Mouse (Mus musculus): ENCODE measurements around the gene Fam170b.

Fam170b gene

GRCm38 (mm10) chr14:32833847-32834246 lies at the start of gene Fam170b:
Gene Fam170b, plus strand, starts transcription at chr14:32833962.
- no peak for DNase-seq (ENCODE audit: low spot score in 2 of 2)

- no peak for DNase-seq (ENCODE audit: low spot score in 2 of 2)
These were observed 49.5 kb upstream of the Fam170b start for GRCm38 (mm10) chr14:32784130-32784747.

DNA sequence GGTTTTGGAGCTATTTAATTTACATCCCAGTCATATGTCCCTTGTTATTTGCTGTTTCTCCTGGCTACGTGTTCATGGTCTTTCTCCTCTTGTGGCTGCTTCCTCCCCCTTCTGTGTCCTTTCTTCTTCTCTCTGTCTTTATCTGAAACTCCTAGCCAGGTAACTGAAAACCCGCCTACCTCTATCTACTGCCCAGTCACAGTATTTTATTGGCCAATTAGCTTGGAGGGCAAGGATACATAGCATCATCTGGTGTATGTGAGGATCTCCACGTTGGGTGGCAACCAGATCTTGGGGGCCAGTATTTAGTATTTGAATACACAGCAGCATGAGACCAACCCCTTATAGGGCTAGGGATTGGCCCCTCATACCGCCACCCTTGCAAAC lies 49.0 kb upstream of the Fam170b start:
- DNase-seq (ENCODE audit: low spot score in 2 of 2): no peak

DNA sequence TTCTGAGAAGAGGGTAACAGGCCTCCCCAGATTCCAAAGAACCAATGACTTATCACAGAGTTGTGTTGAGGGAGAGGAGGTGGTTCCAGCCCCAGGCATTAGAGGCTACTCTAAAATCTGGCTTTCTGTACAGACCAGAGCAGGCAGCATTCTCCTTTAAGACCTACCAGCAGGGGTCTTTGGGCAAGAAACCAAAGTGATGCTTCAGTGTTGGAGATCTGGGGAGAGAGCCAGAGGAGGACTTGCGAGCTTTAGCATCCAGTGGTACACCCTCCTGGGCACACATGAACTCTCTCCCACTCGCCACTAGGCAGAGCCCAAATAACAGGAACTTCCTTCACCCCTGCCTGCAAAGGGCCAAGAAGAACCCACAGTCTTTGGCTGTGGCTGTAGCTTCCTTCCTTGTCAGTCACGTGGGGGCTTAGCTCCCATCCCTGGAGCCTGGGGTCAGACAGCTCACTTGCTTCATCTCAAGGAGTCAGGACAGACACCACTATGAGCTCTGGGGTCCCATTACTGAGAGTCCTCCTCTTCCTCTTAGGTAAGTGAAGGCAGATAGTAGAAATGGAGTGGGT lies 48.1 kb upstream of the Fam170b start, which contains the start of gene Tmem273:
Gene Tmem273 (plus strand): TSS at position 408 of the 575 bp plus-strand sequence.
- no peak for DNase-seq (ENCODE audit: low spot score in 2 of 2)

DNA sequence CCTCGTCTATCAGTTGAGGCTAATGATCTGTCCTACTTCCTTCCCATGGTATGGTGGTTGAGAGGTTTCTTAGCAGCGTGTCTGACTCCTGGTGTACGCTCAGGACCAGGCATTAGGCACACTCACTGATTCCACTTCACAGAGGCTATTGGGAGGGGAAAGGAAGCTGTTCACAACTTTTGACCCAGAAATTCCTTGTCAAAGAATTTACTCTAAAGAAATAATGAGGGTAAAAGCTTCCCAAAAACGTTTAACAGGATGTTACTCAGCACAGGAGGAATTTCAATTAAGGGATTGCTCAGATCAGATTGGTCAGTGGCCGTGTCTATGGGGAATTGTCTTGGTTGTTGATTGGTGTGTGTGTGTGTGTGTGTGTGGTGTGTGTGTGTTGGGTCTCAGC lies 46.1 kb upstream of the Fam170b start:
- no peak for DNase-seq (ENCODE audit: low spot score in 2 of 2)

- no peak for DNase-seq (ENCODE audit: low spot score in 2 of 2)
These were observed 37.4 kb upstream of the Fam170b start for GRCm38 (mm10) chr14:32796375-32796774.

DNA sequence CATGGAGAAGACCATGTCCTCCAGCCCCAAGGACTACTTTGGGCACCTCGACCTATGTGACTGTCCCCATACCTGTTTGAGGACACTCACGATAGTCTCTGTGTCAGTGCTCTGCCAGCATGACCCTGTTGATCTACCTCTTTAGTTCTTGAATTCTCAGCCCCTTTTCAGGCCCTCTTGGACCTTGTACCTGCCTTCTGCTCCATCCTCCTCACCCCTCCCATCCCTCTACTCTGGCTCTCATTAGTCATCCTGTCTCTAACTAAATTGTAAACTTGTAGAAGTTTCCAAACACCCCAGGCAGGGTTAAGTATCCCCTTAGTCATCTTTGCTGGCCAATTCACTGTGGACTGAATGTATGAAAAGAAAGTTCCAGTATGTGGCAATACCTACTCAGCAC lies 36.0 kb upstream of the Fam170b start:
- no peak for DNase-seq (ENCODE audit: low spot score in 2 of 2)

- no peak for DNase-seq (ENCODE audit: low spot score in 2 of 2)
These were observed 35.4 kb upstream of the Fam170b start for GRCm38 (mm10) chr14:32798355-32798754.

DNA sequence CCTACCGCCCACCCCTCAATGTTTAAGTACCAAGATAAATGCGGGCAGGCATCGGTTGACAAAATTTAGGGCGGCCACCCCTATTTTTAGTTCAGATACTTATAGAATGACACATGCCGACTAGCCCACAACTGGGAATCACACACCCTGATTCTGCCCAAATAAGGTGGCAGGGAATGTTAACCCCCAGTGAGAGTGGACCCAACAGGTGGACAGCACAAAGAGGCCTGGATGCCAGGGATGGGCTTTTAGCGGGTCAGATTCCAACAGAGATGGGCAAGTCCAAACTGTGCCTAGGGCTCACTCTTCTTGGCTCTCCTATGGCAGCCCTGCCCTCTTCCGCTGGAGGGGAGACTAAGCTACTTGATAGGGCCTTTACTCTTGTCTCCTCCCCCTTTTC lies 33.7 kb upstream of the Fam170b start:
- no peak for DNase-seq (ENCODE audit: low spot score in 2 of 2)

- no peak for DNase-seq (ENCODE audit: low spot score in 2 of 2)
These were observed 32.6 kb upstream of the Fam170b start for GRCm38 (mm10) chr14:32801016-32801661.

DNA sequence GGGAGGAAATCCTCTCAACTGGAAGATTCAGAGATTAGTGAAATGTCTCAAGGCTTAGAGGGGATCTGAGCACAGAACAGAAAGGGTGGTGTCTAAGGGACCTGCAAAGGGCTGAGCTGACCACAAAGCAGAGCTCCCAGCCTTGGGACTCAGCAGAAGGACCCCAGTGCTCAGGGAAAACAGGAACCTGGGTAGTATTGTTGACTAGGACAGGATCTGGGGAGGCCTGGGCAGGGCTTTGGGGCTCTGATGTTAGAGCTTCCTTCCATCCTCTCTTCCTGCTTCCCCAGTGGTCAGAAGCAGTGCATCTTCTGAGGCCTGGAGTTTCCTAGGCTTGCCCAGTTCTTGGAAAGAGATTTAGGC lies 32.1 kb upstream of the Fam170b start:
- DNase-seq (ENCODE audit: low spot score in 2 of 2): no peak

GRCm38 (mm10) chr14:32810111-32810510 lies 23.7 kb upstream of the Fam170b start:
- no peak for DNase-seq (ENCODE audit: low spot score in 2 of 2)

DNA sequence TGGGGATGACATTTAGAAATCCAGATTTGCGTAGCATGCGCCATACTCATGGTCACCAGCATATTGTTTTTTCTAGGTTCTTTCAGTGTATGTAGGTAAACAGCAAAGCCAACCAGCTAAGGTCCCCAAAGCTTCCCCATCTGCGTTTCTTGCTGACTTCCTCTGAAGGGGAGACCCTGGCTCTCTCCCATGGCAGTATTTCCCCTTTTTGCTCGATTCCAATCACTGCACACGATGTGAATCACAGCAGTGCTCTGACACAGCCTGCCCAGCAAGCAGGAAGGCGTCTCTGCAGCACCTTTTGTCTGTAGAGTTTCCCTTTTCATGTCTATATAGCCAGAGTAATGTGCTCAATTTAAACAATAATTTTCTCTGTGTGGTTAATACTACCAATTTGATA lies 21.3 kb upstream of the Fam170b start:
- DNase-seq (ENCODE audit: low spot score in 2 of 2): no peak

- no peak for DNase-seq (ENCODE audit: low spot score in 2 of 2)
These were observed 18.8 kb upstream of the Fam170b start for GRCm38 (mm10) chr14:32814961-32815360.

DNA sequence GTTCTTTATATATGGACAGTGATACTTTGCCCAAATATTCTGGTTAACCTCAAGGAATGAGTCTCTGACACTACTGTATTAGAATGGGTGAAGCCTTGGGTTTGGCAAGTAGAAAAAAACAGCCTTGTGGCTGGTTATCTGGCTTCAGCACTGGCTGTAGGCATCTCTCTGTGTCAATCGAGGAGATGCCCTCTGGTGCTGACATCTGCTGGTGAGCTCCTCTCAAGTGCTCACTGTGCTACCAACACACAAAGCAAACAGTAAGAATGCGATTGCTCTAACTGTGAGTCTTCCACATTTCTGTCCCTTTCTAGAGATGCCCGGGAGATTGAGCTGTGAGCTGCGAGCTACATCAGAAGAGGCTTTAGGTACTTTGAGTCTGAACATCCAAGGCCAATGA lies 17.2 kb upstream of the Fam170b start:
- DNase-seq (ENCODE audit: low spot score in 2 of 2): no peak

- DNase-seq (ENCODE audit: low spot score in 2 of 2): no peak
These were observed 16.5 kb upstream of the Fam170b start for GRCm38 (mm10) chr14:32817258-32817657.

DNA sequence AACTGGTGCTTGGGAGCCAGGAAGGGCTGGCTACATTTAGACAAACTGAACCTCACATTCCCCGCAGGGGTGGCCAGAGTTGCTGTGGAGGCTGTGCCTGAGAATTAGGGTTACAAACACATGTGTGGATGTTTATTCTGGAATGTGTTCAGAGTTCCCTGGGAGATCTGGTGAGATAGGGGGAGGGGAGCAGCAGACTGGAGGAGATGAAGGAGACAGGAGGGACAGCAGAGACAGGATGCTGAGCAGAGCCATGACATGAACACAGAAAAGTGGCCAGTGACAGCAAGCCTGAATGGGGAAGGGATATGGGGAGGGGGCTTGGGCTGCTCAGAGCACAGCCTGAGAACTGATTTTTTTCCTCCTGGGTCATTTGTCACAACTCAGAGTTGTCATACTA lies 14.5 kb upstream of the Fam170b start:
- no peak for DNase-seq (ENCODE audit: low spot score in 2 of 2)

DNA sequence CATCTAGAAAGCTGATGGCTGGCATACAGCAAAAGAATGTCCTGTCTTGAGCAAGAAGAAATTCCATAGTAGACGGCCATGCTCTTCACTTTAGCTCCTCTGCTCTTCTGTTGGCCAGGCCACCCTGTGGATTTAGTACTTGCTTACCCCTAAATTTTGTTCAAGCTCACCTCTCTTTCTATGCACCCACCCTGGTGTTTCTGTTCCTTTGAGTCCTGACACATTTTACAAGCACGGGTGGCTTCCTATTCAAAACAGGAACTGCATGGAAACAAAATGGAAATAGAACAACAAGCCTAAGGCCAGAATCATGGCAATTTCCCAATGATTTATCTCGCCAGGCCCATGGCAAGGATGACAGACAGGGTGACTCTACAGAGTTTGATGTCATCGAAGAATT lies 10.9 kb upstream of the Fam170b start:
- DNase-seq (ENCODE audit: low spot score in 2 of 2): no peak

DNA sequence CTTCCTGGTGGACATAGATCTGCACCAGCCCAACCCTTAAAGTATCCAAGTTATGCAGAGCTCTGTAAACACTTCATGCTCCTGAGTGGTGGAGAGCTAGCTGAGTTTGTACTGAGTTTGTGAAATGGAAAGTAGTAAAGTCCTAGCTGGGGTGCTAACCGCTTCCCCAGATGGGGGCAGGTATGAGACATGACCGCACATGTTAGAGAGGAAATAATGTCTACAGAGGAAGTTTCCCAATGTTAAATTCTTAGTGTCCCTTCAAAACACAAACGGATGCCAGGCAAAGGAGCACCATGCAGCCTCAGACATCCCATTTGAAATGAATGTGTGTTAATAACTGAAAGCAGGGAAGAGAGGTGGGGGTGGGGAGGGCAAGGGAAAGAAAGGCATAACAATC lies 9.9 kb upstream of the Fam170b start:
- no peak for DNase-seq (ENCODE audit: low spot score in 2 of 2)

DNA sequence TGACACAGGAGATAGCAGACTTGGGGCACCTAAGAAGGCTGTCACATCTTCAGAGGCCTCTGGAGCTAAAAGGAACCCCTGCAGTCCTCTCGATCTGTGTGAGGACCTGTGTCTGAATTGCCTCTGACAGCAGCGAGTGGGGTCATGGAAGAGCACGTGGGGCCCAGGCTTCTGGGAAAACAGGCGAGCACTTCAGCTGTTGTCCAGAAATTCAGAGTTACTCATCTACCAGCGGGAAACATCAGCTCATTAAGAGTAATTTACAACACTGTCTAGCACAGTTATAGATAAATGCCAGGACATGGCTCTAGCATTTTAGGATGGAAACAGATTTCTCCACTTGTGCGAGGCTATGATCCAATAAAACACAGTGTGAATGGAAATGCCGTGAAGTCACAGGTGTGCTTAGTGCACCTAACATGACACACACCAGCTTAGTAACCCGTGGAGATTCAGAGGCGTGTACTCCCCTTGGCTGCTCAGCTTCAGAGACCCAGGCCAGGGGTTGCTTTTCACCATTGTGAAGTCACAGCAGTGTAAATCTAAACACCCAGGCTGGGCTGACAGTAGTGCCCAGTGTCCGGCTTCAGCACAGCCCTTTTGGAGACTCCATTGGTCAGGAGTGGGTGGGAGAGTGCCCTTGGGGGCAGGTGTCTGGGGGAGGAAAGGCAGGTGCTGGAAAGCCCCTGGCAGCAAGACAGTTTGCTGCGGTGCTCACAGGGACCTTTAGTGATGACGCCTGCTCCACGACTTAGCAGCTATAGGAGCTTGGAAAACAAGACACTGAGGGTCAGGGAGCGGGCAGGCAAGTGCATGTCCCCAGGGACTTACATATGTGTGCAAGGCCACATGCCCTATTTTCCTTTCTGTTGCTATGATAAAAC lies 9.3 kb upstream of the Fam170b start:
- DNase-seq (ENCODE audit: low spot score in 2 of 2): no peak

- DNase-seq (ENCODE audit: low spot score in 2 of 2): no peak
These were observed 8.2 kb upstream of the Fam170b start for GRCm38 (mm10) chr14:32825426-32826032.

- DNase-seq (ENCODE audit: low spot score in 2 of 2): no peak
These were observed 6.6 kb upstream of the Fam170b start for GRCm38 (mm10) chr14:32827165-32827564.
